Mouse (Mus musculus) bone marrow, adult 2 months (tissue): ENCODE data around the gene Rps27l.

Experiments used
- CTCF ChIP-seq: fragments of 200-500 bp; IDR thresholded peaks from 2 replicates; pipeline ENCODE4 v1.5.1; 2011; ENCODE audit warnings: low read length, control low read depth; ENCODE audit not compliant: control insufficient read depth, insufficient read depth
- POLR2A ChIP-seq: fragments of 200-500 bp; IDR thresholded peaks from 2 replicates; pipeline ENCODE4 v1.6.1; 2011; ENCODE audit warnings: low read depth, mild to moderate bottlenecking, control low read depth, low read length, borderline replicate concordance; ENCODE audit not compliant: control insufficient read depth

GRCm38 (mm10) chr9:66915401-66915800, 30.5 kb upstream of the Rps27l start:
- TF ChIP-seq CTCF, result no peak
- no peak for TF ChIP-seq POLR2A
